Mouse (Mus musculus) ES-E14 (cell line): ENCODE measurements at regions not wholly inside any gene's neighbourhood (a gene's known extent, or its start where the extent isn't known, plus 50 kb on each side); places are given as distances from the start of the nearest gene placed in this dataset.

ENCODE experiments used
- DNase-seq: peaks from one replicate; pipeline ENCODE4 v3.0.0-alpha.2; 2013; ENCODE audit warnings: low read depth, low spot score
- H3K27ac ChIP-seq: 2 replicates; pipeline ENCODE4 v1.5.1; 2012; ENCODE audit warnings: low read depth, mild to moderate bottlenecking, low read length, moderate library complexity, mixed read lengths; ENCODE audit not compliant: poor library complexity, insufficient read depth, severe bottlenecking
- H3K36me3 ChIP-seq: 2 replicates; pipeline ENCODE4 v1.6.1; 2012; ENCODE audit warnings: mild to moderate bottlenecking, low read length, moderate library complexity, mixed read lengths; ENCODE audit not compliant: control insufficient read depth, poor library complexity, insufficient read depth, severe bottlenecking
- H3K4me1 ChIP-seq, 2 experiments: fragments of 150-350 bp in 1 of 2; sonication (generic) in 1 of 2; 2 replicates each; pipeline ENCODE4 v1.6.1; 2012; ENCODE audit warnings: low read length in 2 of 2, mild to moderate bottlenecking in 1 of 2, mixed read lengths in 1 of 2; ENCODE audit not compliant: control insufficient read depth in 2 of 2, insufficient read depth in 2 of 2, poor library complexity in 1 of 2
- H3K4me3 ChIP-seq, 2 experiments: fragments of 150-350 bp in 1 of 2; sonication (generic) in 1 of 2; 2 replicates each; pipeline ENCODE4 v1.5.1; 2012; ENCODE audit warnings: low read length in 2 of 2, low read depth in 1 of 2, mild to moderate bottlenecking in 1 of 2, mixed read lengths in 1 of 2; ENCODE audit not compliant: insufficient read depth in 1 of 2, poor library complexity in 1 of 2, severe bottlenecking in 1 of 2
- H3K9ac ChIP-seq: 2 replicates; pipeline ENCODE4 v1.6.1; 2012; ENCODE audit warnings: low read depth, mild to moderate bottlenecking, low read length, mixed read lengths; ENCODE audit not compliant: poor library complexity, insufficient read depth, severe bottlenecking
- H3K9me3 ChIP-seq: fragments of 150-350 bp; sonication (generic); 2 replicates; pipeline ENCODE4 v1.6.1; 2012; ENCODE audit warnings: low read depth, mild to moderate bottlenecking, low read length; ENCODE audit not compliant: control insufficient read depth, insufficient read depth
- CHD2 ChIP-seq: IDR thresholded peaks from 2 replicates; pipeline ENCODE4 v1.6.1; 2014; ENCODE audit warnings: mild to moderate bottlenecking, low read depth, low read length, inconsistent platforms
- HCFC1 ChIP-seq: IDR thresholded peaks from 2 replicates; pipeline ENCODE4 v1.6.1; 2012; ENCODE audit warnings: low read length, inconsistent platforms, borderline replicate concordance; ENCODE audit not compliant: insufficient read depth
- MAFK ChIP-seq: IDR thresholded peaks from 2 replicates; pipeline ENCODE4 v1.6.1; 2014; ENCODE audit warnings: mild to moderate bottlenecking, low read depth, low read length, inconsistent platforms; ENCODE audit not compliant: insufficient read depth
- ZC3H11A ChIP-seq: IDR thresholded peaks from 2 replicates; pipeline ENCODE4 v1.6.1; 2012; ENCODE audit warnings: low read depth, mild to moderate bottlenecking, inconsistent platforms, low read length, borderline replicate concordance
- ZNF384 ChIP-seq: IDR thresholded peaks from 2 replicates; pipeline ENCODE4 v1.6.1; 2012; ENCODE audit warnings: low read depth, low read length, inconsistent platforms
- in situ Hi-C, 2 experiments: fragments of 600-800 bp; cut with MboI; formaldehyde crosslinking; loops; one replicate each; pipeline ENCODE4 v1.15.1; 2025; ENCODE audit warnings: low sequenced_read_pairs in 2 of 2, inconsistent platforms in 1 of 2; ENCODE audit not compliant: unreplicated experiment in 2 of 2

GRCm38 (mm10) chr15:38391860-38392259, 966.5 kb downstream of the 4930447A16Rik start:
- no peak for TF ChIP-seq ZC3H11A
- no peak for DNase-seq

GRCm38 (mm10) chr15:38392441-38393149, 967.2 kb downstream of the 4930447A16Rik start:
- TF ChIP-seq CHD2: no peak
- no peak for TF ChIP-seq ZC3H11A
- TF ChIP-seq MAFK: no peak
- no peak for TF ChIP-seq HCFC1
- no peak for TF ChIP-seq ZNF384
- H3K9me3 ChIP-seq: no peaks in the 10 kb centered on the region
- H3K36me3 ChIP-seq: no peaks in the 10 kb centered on the region
- H3K4me1 ChIP-seq: peaks cover 11 to 25% of the 10 kb centered on the region in 2 experiments; a peak in 3 of 4 replicates
- in situ Hi-C loops: no loop called here
- no peak overlapping the region for H3K27ac ChIP-seq
- no peak for DNase-seq
- H3K4me3 ChIP-seq: no peak overlapping the region
- H3K9ac ChIP-seq: no peak overlapping the region

More at GRCm38 (mm10) chr15:38391860-38392259, 966.5 kb downstream of the 4930447A16Rik start:
- H3K4me1 ChIP-seq: peaks cover 11 to 25% of the 10 kb centered on the region in 2 experiments; a peak in 3 of 4 replicates
- no peak overlapping the region for H3K9ac ChIP-seq
- no peaks in the 10 kb centered on the region for H3K9me3 ChIP-seq
- H3K36me3 ChIP-seq: no peaks in the 10 kb centered on the region
- no peak overlapping the region for H3K27ac ChIP-seq
- no peak overlapping the region for H3K4me3 ChIP-seq
- in situ Hi-C loops: no loop called here

GRCm38 (mm10) chr15:38398852-38399251, 973.5 kb downstream of the 4930447A16Rik start:
- Histone ChIP-seq H3K36me3 (no peaks in the 10 kb centered on the region), H3K9me3 (no peaks in the 10 kb centered on the region), H3K9ac (no peak overlapping the region), H3K4me1 (peaks cover 0 to 16% of the 10 kb centered on the region in 2 experiments; a peak in 3 of 4 replicates), H3K4me3 (no peak overlapping the region), H3K27ac (no peak overlapping the region)
- TF ChIP-seq ZC3H11A (no peak), ZNF384 (no peak), HCFC1 (no peak), MAFK (no peak), CHD2 (no peak)
- no peak for DNase-seq
- in situ Hi-C loops: no loop called here

- no peaks in the 10 kb centered on the region for H3K9me3 ChIP-seq
- in situ Hi-C loops: no loop called here
- peaks cover 3 to 28% of the 10 kb centered on the region in 2 experiments; a peak in 3 of 4 replicates for H3K4me1 ChIP-seq
- H3K27ac ChIP-seq: no peak overlapping the region
- H3K4me3 ChIP-seq: no peak overlapping the region
- no peaks in the 10 kb centered on the region for H3K36me3 ChIP-seq
- DNase-seq: no peak
- H3K9ac ChIP-seq: no peak overlapping the region
- no peak for TF ChIP-seq HCFC1
- no peak for TF ChIP-seq ZNF384
- TF ChIP-seq MAFK: no peak
- TF ChIP-seq ZC3H11A: no peak
- TF ChIP-seq CHD2: no peak
Observed at GRCm38 (mm10) chr15:38402762-38403161, 977.4 kb downstream of the 4930447A16Rik start.
